Mouse (Mus musculus): Measurements from ENCODE around the gene Abhd16b. TPM values are rescaled to one million over a fixed set of nuclear protein-coding genes. Genes with fewer than 3 reads are reported as not detected.

Abhd16b gene
- polyA plus RNA-seq (2014; fragmentation: Illumina TruSeq; extraction: RNeasy Lipid Tissue Mini Kit (QIAGEN cat#74804); ENCODE audit: low read depth, low replicate concordance): not detected

DNA sequence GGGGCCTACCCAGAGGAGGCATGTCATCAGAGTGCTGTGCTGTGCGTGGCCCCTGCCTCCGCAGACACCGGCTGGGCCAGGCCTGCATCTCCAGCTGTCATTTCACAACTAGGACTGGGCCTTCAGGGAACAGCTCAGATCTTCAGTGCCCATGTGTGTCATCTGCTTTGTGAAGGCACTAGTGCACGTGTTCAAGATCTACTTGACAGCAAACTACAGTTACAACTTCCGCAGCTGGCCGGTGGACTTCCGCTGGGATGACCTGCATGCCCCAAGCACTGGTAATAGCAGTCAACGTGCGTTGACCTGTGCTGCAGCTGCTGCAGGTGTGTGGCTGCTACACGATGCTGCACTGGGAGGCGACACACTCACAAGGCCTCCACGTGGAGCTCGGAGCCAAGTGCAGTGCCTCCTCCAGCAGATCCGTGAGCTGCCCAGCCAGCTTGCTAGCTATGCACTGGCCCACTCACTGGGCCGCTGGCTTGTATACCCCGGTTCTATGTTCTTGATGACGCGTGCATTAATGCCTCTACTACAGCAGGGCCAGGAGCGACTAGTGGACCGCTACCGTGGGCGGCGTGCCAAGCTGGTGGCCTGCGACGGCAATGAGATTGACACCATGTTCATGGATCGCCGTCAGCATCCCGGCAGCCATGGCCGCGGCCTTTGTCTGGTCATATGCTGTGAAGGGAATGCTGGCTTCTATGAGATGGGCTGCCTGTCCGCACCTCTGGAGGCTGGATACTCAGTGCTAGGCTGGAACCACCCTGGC lies at the start of gene Abhd16b:
Gene Abhd16b (plus strand): TSS at position 51 of the 772 bp plus-strand sequence.

DNA sequence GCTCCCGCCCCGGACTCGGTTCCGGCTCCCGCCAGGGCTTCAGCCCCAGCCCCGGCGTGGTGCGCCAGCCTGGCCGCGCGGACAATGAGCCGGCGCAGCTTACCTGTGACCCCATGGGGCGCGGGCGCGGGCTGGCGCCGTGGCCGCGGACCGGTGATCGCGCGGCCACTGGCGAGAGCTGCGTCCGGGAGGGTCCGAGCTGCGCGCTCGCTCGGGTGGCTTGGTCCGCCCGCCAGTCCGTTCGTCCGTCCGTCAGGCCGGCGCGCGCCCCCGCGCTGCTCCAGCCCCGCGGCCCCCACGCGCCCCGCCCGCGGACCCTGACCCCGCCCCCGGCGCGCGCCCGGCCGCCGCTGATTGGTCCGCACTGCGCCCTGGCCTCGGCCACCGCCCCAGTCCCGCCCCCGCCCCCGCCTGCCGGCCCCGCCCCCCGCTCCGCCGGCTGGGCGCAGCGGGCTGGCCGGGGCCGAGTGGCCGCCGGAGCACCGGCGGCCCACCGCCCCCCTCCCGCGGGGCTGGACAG lies 33.8 kb upstream of the Abhd16b start, which contains the start of gene Zbtb46:
Gene Zbtb46 (minus strand): TSS at position 274 of the 520 bp plus-strand sequence.

GRCm38 (mm10) chr2:181496831-181497547 lies 4.0 kb downstream of the Abhd16b start, which contains the start of gene Tpd52l2:
Gene Tpd52l2 (plus strand): TSS chr2:181497142.

DNA sequence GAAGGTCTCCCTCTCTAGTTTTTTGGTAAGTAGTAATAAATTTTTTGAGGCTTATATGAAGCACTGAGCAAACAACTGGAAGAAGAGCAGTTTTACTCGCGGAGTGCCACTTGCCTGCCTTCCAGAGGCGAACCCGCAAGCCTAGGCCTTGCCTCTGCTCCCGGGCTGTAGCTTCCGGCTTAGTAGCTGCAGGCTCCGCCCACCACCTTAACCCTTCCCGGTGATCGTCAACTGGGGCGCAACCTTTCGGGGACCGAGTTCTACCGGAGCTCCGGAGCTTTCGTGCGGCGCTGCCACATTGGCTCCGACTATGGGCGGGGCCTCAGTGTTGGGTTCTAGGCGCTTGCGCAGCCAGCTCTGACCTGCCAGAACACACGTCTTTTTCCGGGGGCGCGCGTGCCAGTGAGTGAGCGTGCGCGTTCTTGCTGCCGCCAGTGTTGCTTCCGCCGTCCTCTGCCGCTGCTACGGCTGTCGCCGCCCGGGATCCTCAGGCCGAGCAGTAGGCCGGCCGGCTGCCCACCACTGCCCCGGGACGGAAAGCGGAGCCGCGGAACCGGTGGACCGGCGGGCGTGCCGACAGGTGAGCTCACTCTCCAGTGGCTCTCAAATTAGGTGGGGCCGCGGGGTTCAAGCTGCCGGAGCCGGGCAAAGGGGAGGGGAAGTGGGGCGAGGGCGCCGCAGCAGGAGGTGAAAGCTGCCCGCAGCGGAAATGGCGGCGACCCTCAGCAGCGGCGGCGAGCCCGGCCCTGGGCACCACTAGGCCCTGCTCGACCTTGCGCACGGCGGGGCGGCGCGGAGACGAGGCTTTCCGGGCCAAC lies 27.3 kb downstream of the Abhd16b start, which contains the start of gene Dnajc5:
Gene Dnajc5 (plus strand): TSS at position 368 of the 818 bp plus-strand sequence.

Other genes with a start within 250 kb of the Abhd16b start
- 9.5 TPM for gene Gmeb2, start 205.2 kb upstream of the Abhd16b start, polyA plus RNA-seq (2014; fragmentation: Illumina TruSeq; extraction: RNeasy Lipid Tissue Mini Kit (QIAGEN cat#74804); ENCODE audit: low read depth, low replicate concordance)
- gene Stmn3, start 178.7 kb upstream of the Abhd16b start, polyA plus RNA-seq (2014; fragmentation: Illumina TruSeq; extraction: RNeasy Lipid Tissue Mini Kit (QIAGEN cat#74804); ENCODE audit: low read depth, low replicate concordance): 0.55 TPM
- 18.6 TPM for gene Rtel1, start 173.5 kb upstream of the Abhd16b start, polyA plus RNA-seq (2014; fragmentation: Illumina TruSeq; extraction: RNeasy Lipid Tissue Mini Kit (QIAGEN cat#74804); ENCODE audit: low read depth, low replicate concordance)
- 30.1 TPM for gene Zgpat, start 128.3 kb upstream of the Abhd16b start, polyA plus RNA-seq (2014; fragmentation: Illumina TruSeq; extraction: RNeasy Lipid Tissue Mini Kit (QIAGEN cat#74804); ENCODE audit: low read depth, low replicate concordance)
- gene Arfrp1, start 127.8 kb upstream of the Abhd16b start, polyA plus RNA-seq (2014; fragmentation: Illumina TruSeq; extraction: RNeasy Lipid Tissue Mini Kit (QIAGEN cat#74804); ENCODE audit: low read depth, low replicate concordance): 76.5 TPM
- gene Lime1, start 113.1 kb upstream of the Abhd16b start, polyA plus RNA-seq (2014; fragmentation: Illumina TruSeq; extraction: RNeasy Lipid Tissue Mini Kit (QIAGEN cat#74804); ENCODE audit: low read depth, low replicate concordance): 17.5 TPM
- 9.7 TPM for gene Zbtb46, start 33.8 kb upstream of the Abhd16b start, polyA plus RNA-seq (2014; fragmentation: Illumina TruSeq; extraction: RNeasy Lipid Tissue Mini Kit (QIAGEN cat#74804); ENCODE audit: low read depth, low replicate concordance)
- gene Tpd52l2, start 3.9 kb downstream of the Abhd16b start, polyA plus RNA-seq (2014; fragmentation: Illumina TruSeq; extraction: RNeasy Lipid Tissue Mini Kit (QIAGEN cat#74804); ENCODE audit: low read depth, low replicate concordance): 96.1 TPM
- gene Dnajc5, start 27.3 kb downstream of the Abhd16b start, polyA plus RNA-seq (2014; fragmentation: Illumina TruSeq; extraction: RNeasy Lipid Tissue Mini Kit (QIAGEN cat#74804); ENCODE audit: low read depth, low replicate concordance): 41.6 TPM
- gene Uckl1, start 91.7 kb downstream of the Abhd16b start, polyA plus RNA-seq (2014; fragmentation: Illumina TruSeq; extraction: RNeasy Lipid Tissue Mini Kit (QIAGEN cat#74804); ENCODE audit: low read depth, low replicate concordance): 56.3 TPM
- gene Prpf6, start 98.7 kb downstream of the Abhd16b start, polyA plus RNA-seq (2014; fragmentation: Illumina TruSeq; extraction: RNeasy Lipid Tissue Mini Kit (QIAGEN cat#74804); ENCODE audit: low read depth, low replicate concordance): 35.9 TPM
- 17.6 TPM for gene Zfp512b, start 99.6 kb downstream of the Abhd16b start, polyA plus RNA-seq (2014; fragmentation: Illumina TruSeq; extraction: RNeasy Lipid Tissue Mini Kit (QIAGEN cat#74804); ENCODE audit: low read depth, low replicate concordance)
- gene Samd10, start 106.0 kb downstream of the Abhd16b start, polyA plus RNA-seq (2014; fragmentation: Illumina TruSeq; extraction: RNeasy Lipid Tissue Mini Kit (QIAGEN cat#74804); ENCODE audit: low read depth, low replicate concordance): 3.9 TPM
- gene Gm29797, start 163.8 kb downstream of the Abhd16b start, polyA plus RNA-seq (2014; fragmentation: Illumina TruSeq; extraction: RNeasy Lipid Tissue Mini Kit (QIAGEN cat#74804); ENCODE audit: low read depth, low replicate concordance): not detected
- 45.6 TPM for gene Sox18, start 178.4 kb downstream of the Abhd16b start, polyA plus RNA-seq (2014; fragmentation: Illumina TruSeq; extraction: RNeasy Lipid Tissue Mini Kit (QIAGEN cat#74804); ENCODE audit: low read depth, low replicate concordance)
- 10.2 TPM for gene Tcea2, start 187.1 kb downstream of the Abhd16b start, polyA plus RNA-seq (2014; fragmentation: Illumina TruSeq; extraction: RNeasy Lipid Tissue Mini Kit (QIAGEN cat#74804); ENCODE audit: low read depth, low replicate concordance)
- 11.6 TPM for gene Rgs19, start 200.8 kb downstream of the Abhd16b start, polyA plus RNA-seq (2014; fragmentation: Illumina TruSeq; extraction: RNeasy Lipid Tissue Mini Kit (QIAGEN cat#74804); ENCODE audit: low read depth, low replicate concordance)
- gene Lkaaear1, start 205.2 kb downstream of the Abhd16b start, polyA plus RNA-seq (2014; fragmentation: Illumina TruSeq; extraction: RNeasy Lipid Tissue Mini Kit (QIAGEN cat#74804); ENCODE audit: low read depth, low replicate concordance): not detected
- gene Oprl1, start 221.8 kb downstream of the Abhd16b start, polyA plus RNA-seq (2014; fragmentation: Illumina TruSeq; extraction: RNeasy Lipid Tissue Mini Kit (QIAGEN cat#74804); ENCODE audit: low read depth, low replicate concordance): not detected

Data from heart, adult 10 weeks (tissue).